Mouse (Mus musculus) left cerebral cortex, postnatal 10 days (tissue): ENCODE data around the gene Ndufa12. TPM values are rescaled to one million over a fixed set of nuclear protein-coding genes. Genes with fewer than 3 reads are reported as not detected.
A peak's percentile ranks its signal among the peaks of the same experiment; 100 is the strongest.

Experiments
- DNase-seq, 2 experiments: peaks; one replicate each; pipeline ENCODE4 v3.0.0; 2021 to 2022; ENCODE audit warnings: low spot score in 2 of 2, mixed read lengths in 1 of 2; ENCODE audit errors: extremely low spot score in 1 of 2
- intact Hi-C: fragments of 180-260 bp; cut with DNase I; formaldehyde crosslinking; loops from one replicate; pipeline ENCODE4 v1.15.1; 2025
- total RNA-seq, 2 experiments: library from RNA; stranded (reverse); gene quantifications; 2 replicates each; pipeline ENCODE4 v1.2.3; 2021

Gene Ndufa12
- total RNA-seq, 2 experiments from 2014 or later: 212 to 228 TPM

- intact Hi-C loops: loop anchor here (5.0 kb wide), 1 partner anchor 396 kb away; no protein-coding TSS in a partner anchor
- no peak for DNase-seq
These were observed 13.2 kb downstream of the Ndufa12 start for GRCm38 (mm10) chr10:94211725-94212124.

- no peak for DNase-seq
- intact Hi-C loops: no loop called here
These were observed 26.7 kb downstream of the Ndufa12 start for GRCm38 (mm10) chr10:94225026-94225750.

- intact Hi-C loops: no loop called here
- DNase-seq: peak; percentile 27 to 69
These were observed 31.9 kb downstream of the Ndufa12 start for GRCm38 (mm10) chr10:94230172-94230981.

- intact Hi-C loops: no loop called here
- no peak for DNase-seq
These were observed 32.5 kb downstream of the Ndufa12 start for GRCm38 (mm10) chr10:94231025-94231424.

GRCm38 (mm10) chr10:94235200-94235599, 36.7 kb downstream of the Ndufa12 start:
- no peak for DNase-seq

GRCm38 (mm10) chr10:94241346-94241745, 42.8 kb downstream of the Ndufa12 start:
- intact Hi-C loops: no loop called here
- no peak for DNase-seq

More at GRCm38 (mm10) chr10:94235200-94235599, 36.7 kb downstream of the Ndufa12 start:
- intact Hi-C loops: no loop called here

GRCm38 (mm10) chr10:94247748-94248349, 49.3 kb downstream of the Ndufa12 start:
- intact Hi-C loops: no loop called here

GRCm38 (mm10) chr10:94249575-94250456, 51.3 kb downstream of the Ndufa12 start:
- intact Hi-C loops: no loop called here
- peak in 1 of 2 experiments; percentile 30 for DNase-seq

More at GRCm38 (mm10) chr10:94247748-94248349, 49.3 kb downstream of the Ndufa12 start:
- DNase-seq: no peak

- no peak for DNase-seq
- intact Hi-C loops: no loop called here
These were observed 54.8 kb downstream of the Ndufa12 start for GRCm38 (mm10) chr10:94253260-94253807.

- intact Hi-C loops: no loop called here
- DNase-seq: no peak
These were observed 56.2 kb downstream of the Ndufa12 start for GRCm38 (mm10) chr10:94254766-94255165.

- no peak for DNase-seq
- intact Hi-C loops: no loop called here
These were observed 57.2 kb downstream of the Ndufa12 start for GRCm38 (mm10) chr10:94255744-94256143.

GRCm38 (mm10) chr10:94256518-94256917, 58.0 kb downstream of the Ndufa12 start:
- DNase-seq: no peak
- intact Hi-C loops: no loop called here

GRCm38 (mm10) chr10:94260544-94260943, 62.0 kb downstream of the Ndufa12 start:
- intact Hi-C loops: no loop called here
- no peak for DNase-seq

- no peak for DNase-seq
- intact Hi-C loops: no loop called here
These were observed 64.1 kb downstream of the Ndufa12 start for GRCm38 (mm10) chr10:94262646-94263045.

- intact Hi-C loops: no loop called here
- no peak for DNase-seq
These were observed 64.7 kb downstream of the Ndufa12 start for GRCm38 (mm10) chr10:94263211-94263610.

- intact Hi-C loops: no loop called here
- DNase-seq: peak; percentile 45 to 47
These were observed 67.4 kb downstream of the Ndufa12 start for GRCm38 (mm10) chr10:94265656-94266542.
